Mouse (Mus musculus): ENCODE measurements around the gene C330007P06Rik. TPM values are rescaled to one million over a fixed set of nuclear protein-coding genes. Genes with fewer than 3 reads are reported as not detected.
A peak's percentile ranks its signal among the peaks of the same experiment; 100 is the strongest.

Gene C330007P06Rik
- total RNA-seq (2021) = 10 to 100 TPM; 15.7 to 17.4 TPM
- polyA plus RNA-seq (2012; rRNA removed) = 7.4 and 9.7 TPM in 2 replicates
- long read RNA-seq, transcript C330007P06Rik-202 (7 exons, 3,340 nt) = major isoform, 9 of 10 reads
- long read RNA-seq, partial matches to known transcripts = 1 of 10 reads
- long read RNA-seq, other reads (novel, unspliced or antisense) = 0 of 10 reads

DNA sequence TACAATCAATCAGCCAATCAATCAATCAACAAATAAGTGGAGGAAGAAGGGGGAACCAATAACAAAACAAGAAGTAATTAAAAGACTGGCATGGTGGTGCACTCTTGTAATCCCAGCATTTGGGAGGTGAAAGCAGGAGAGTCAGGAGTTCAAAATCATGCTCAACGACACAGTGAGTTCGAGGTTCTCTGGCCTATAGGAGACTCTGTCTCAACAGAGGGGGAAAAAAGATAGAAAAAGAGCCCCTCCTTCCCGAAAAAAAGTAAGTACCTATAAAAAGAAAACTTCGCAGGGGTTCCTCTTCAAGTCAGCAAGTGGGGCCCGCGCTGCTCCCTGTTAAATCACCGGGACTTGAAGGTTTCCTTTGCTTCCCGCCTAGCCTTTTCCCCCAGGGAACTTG is at the start of gene C330007P06Rik, which contains the start of gene Ube2a:
C330007P06Rik (minus strand) TSS at position 347 of the 400 bp plus-strand sequence.
Ube2a (plus strand) TSS at position 136 of the 400 bp plus-strand sequence.
- H3K36me3 ChIP-seq (ENCODE audit: control insufficient read depth, insufficient read depth, low read length) = no peaks in the 10 kb centered on the region
- intact Hi-C loops (cut with DNase I) = loop anchor here (5.0 kb wide), 1 partner anchor 34 kb away; no protein-coding TSS in a partner anchor
- H3K27me3 ChIP-seq (ENCODE audit: control insufficient read depth, insufficient read depth, low read length) = no peaks in the 10 kb centered on the region
- no peak for TF ChIP-seq EP300 (IDR thresholded peaks at IDR 0.05; ENCODE audit: insufficient read depth, low read depth, low read length)
- no peak for TF ChIP-seq POLR2A (IDR thresholded peaks at IDR 0.05; ENCODE audit: insufficient read depth, low read depth, low read length)
- no peak for TF ChIP-seq CTCF (IDR thresholded peaks at IDR 0.05)
- no peak for DNase-seq
- H3K9ac ChIP-seq (ENCODE audit: low read depth, low read length) = peak within 1 kb of the TSS; percentile 84
- peak within 1 kb of the TSS; percentile 78 for H3K4me3 ChIP-seq
- H3K27ac ChIP-seq = peak within 1 kb of the TSS; percentile 81
- WGBS = 9% methylated on average over 8 of the region's 8 CpGs
- peaks cover 2% of the 10 kb centered on the region; the same call in 1 of the 2 replicates for H3K4me1 ChIP-seq (ENCODE audit: control insufficient read depth, insufficient read depth, low read length)
- no peaks in the 10 kb centered on the region for H3K79me2 ChIP-seq (replicated peaks; ENCODE audit: control insufficient read depth, insufficient read depth, low read length)

GRCm38 (mm10) chrX:36921346-36921745 is 47.4 kb upstream of the C330007P06Rik start:
- Histone ChIP-seq H3K4me1 (ENCODE audit: control insufficient read depth, insufficient read depth, low read length) (no peaks in the 10 kb centered on the region; the same call in 1 of the 2 replicates), H3K4me3 (no peak overlapping the region), H3K27ac (no peak overlapping the region), H3K27me3 (ENCODE audit: control insufficient read depth, insufficient read depth, low read length) (no peaks in the 10 kb centered on the region), H3K9ac (ENCODE audit: low read depth, low read length) (no peak overlapping the region), H3K36me3 (ENCODE audit: control insufficient read depth, insufficient read depth, low read length) (no peaks in the 10 kb centered on the region), H3K79me2 (replicated peaks; ENCODE audit: control insufficient read depth, insufficient read depth, low read length) (no peaks in the 10 kb centered on the region)
- TF ChIP-seq EP300 (IDR thresholded peaks at IDR 0.05; ENCODE audit: insufficient read depth, low read depth, low read length) (no peak), POLR2A (IDR thresholded peaks at IDR 0.05; ENCODE audit: insufficient read depth, low read depth, low read length) (no peak), CTCF (IDR thresholded peaks at IDR 0.05) (no peak)
- DNase-seq = no peak
- intact Hi-C loops (cut with DNase I) = no loop called here
- WGBS = 65% methylated on average over 4 of the region's 4 CpGs

DNA sequence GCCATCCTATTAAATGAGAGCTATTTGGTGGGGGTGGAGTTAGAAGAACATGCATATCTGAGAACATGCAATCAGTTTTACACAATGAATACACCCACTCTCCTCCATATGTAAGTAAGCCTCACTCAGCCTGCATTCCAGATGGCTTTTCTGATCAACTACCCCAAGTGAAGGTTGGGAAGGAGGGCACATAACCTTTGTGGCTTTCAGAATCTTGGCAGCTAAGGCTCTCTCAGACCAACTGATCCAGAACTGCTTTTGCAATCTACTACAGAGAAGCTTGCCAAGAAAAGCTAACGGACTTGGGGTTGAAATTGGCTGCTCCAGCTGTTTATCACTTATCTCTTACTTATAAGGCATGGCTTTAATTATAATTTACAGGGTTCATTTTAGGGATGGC is 43.8 kb upstream of the C330007P06Rik start:
- Histone ChIP-seq H3K9ac (ENCODE audit: low read depth, low read length) (no peak overlapping the region), H3K4me3 (no peak overlapping the region), H3K36me3 (ENCODE audit: control insufficient read depth, insufficient read depth, low read length) (no peaks in the 10 kb centered on the region), H3K4me1 (ENCODE audit: control insufficient read depth, insufficient read depth, low read length) (no peaks in the 10 kb centered on the region; the same call in 1 of the 2 replicates), H3K27me3 (ENCODE audit: control insufficient read depth, insufficient read depth, low read length) (no peaks in the 10 kb centered on the region), H3K79me2 (replicated peaks; ENCODE audit: control insufficient read depth, insufficient read depth, low read length) (no peaks in the 10 kb centered on the region), H3K27ac (no peak overlapping the region)
- no peak for TF ChIP-seq CTCF (IDR thresholded peaks at IDR 0.05)
- TF ChIP-seq EP300 (IDR thresholded peaks at IDR 0.05; ENCODE audit: insufficient read depth, low read depth, low read length) = no peak
- no peak for TF ChIP-seq POLR2A (IDR thresholded peaks at IDR 0.05; ENCODE audit: insufficient read depth, low read depth, low read length)
- intact Hi-C loops (cut with DNase I) = no loop called here
- 32% methylated on average over 1 of the region's 1 CpGs for WGBS
- DNase-seq = no peak

DNA sequence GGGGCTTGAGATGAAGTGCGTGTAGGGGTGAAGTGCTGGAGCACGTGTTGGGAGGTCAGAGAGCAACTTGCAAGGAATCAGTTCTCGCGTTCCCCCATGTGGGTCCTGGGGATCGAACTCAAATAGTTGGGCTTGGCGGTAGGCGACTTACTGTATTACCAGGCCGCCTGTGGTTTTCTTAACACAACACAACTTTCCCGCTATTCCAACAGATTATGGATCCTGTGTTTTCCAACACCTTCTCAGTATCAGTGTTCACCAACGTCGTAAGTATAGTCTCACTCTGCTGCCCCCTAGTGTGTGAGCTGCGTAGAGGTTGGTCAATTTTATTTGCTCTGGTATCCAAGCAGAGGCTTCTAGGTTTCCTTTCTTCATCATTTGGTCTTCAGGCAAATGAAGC is 37.4 kb upstream of the C330007P06Rik start:
- peak; percentile 16 to 37 for DNase-seq
- no peak overlapping the region for H3K27ac ChIP-seq
- intact Hi-C loops (cut with DNase I) = loop anchor here (2.0 kb wide), 1 partner anchor 79 kb away; no protein-coding TSS in a partner anchor

DNA sequence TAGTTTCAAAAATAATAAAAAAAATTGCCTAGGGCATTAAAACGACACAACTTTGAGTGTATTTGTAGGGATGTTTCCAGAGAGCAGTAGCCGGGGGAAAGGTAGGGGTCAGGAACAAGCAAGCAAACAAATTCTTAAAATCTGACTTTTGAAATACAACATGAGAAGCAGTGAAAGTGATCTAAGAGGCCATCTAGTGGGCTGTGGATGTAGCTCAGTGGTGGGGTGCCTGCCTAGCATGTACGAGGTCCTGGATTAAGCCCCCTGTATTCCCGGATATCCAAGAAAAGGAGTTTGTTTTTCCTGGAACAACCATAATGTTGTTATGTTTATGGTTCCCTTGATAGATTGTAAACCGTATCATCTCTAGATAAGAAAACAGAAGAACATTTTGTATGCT is 32.6 kb upstream of the C330007P06Rik start:
- H3K4me1 ChIP-seq (ENCODE audit: control insufficient read depth, insufficient read depth, low read length) = no peaks in the 10 kb centered on the region; the same call in 1 of the 2 replicates
- intact Hi-C loops (cut with DNase I) = loop anchor here (5.0 to 10.0 kb wide), 2 partner anchors 34 to 142 kb away; partner anchors contain the start of genes C330007P06Rik and Ube2a
- no peaks in the 10 kb centered on the region for H3K79me2 ChIP-seq (replicated peaks; ENCODE audit: control insufficient read depth, insufficient read depth, low read length)
- no peaks in the 10 kb centered on the region for H3K27me3 ChIP-seq (ENCODE audit: control insufficient read depth, insufficient read depth, low read length)
- H3K36me3 ChIP-seq (ENCODE audit: control insufficient read depth, insufficient read depth, low read length) = no peaks in the 10 kb centered on the region
- no peak overlapping the region for H3K27ac ChIP-seq
- H3K9ac ChIP-seq (ENCODE audit: low read depth, low read length) = no peak overlapping the region
- H3K4me3 ChIP-seq = no peak overlapping the region
- peak; percentile 47 for TF ChIP-seq CTCF (IDR thresholded peaks at IDR 0.05)
- no peak for TF ChIP-seq POLR2A (IDR thresholded peaks at IDR 0.05; ENCODE audit: insufficient read depth, low read depth, low read length)
- WGBS = 25% methylated on average over 5 of the region's 5 CpGs
- DNase-seq = no peak

More for the DNA sequence above, 37.4 kb upstream of the C330007P06Rik start:
- Histone ChIP-seq H3K79me2 (replicated peaks; ENCODE audit: control insufficient read depth, insufficient read depth, low read length) (no peaks in the 10 kb centered on the region), H3K9ac (ENCODE audit: low read depth, low read length) (no peak overlapping the region), H3K27me3 (ENCODE audit: control insufficient read depth, insufficient read depth, low read length) (no peaks in the 10 kb centered on the region), H3K4me3 (no peak overlapping the region), H3K36me3 (ENCODE audit: control insufficient read depth, insufficient read depth, low read length) (no peaks in the 10 kb centered on the region), H3K4me1 (ENCODE audit: control insufficient read depth, insufficient read depth, low read length) (no peaks in the 10 kb centered on the region; the same call in 1 of the 2 replicates)
- WGBS = 38% methylated on average over 12 of the region's 12 CpGs
- TF ChIP-seq POLR2A (IDR thresholded peaks at IDR 0.05; ENCODE audit: insufficient read depth, low read depth, low read length) (no peak), EP300 (IDR thresholded peaks at IDR 0.05; ENCODE audit: insufficient read depth, low read depth, low read length) (no peak), CTCF (IDR thresholded peaks at IDR 0.05) (peak; percentile 77)

GRCm38 (mm10) chrX:36903115-36903768 is 29.3 kb upstream of the C330007P06Rik start:
- H3K4me1 ChIP-seq (ENCODE audit: control insufficient read depth, insufficient read depth, low read length) = no peaks in the 10 kb centered on the region
- no peaks in the 10 kb centered on the region for H3K36me3 ChIP-seq (ENCODE audit: control insufficient read depth, insufficient read depth, low read length)
- intact Hi-C loops (cut with DNase I) = loop anchor here (2.0 to 10.0 kb wide), 3 partner anchors 41 to 138 kb away; no protein-coding TSS in a partner anchor
- no peaks in the 10 kb centered on the region for H3K27me3 ChIP-seq (ENCODE audit: control insufficient read depth, insufficient read depth, low read length)
- no peaks in the 10 kb centered on the region for H3K79me2 ChIP-seq (replicated peaks; ENCODE audit: control insufficient read depth, insufficient read depth, low read length)
- peak; percentile 93 for DNase-seq
- H3K9ac ChIP-seq (ENCODE audit: low read depth, low read length) = peak overlapping the region; percentile 81
- peak overlapping the region; percentile 89 for H3K27ac ChIP-seq
- H3K4me3 ChIP-seq = peak overlapping the region; percentile 53
- 20% methylated on average over 31 of the region's 32 CpGs for WGBS
- peak; percentile 93 for TF ChIP-seq POLR2A (IDR thresholded peaks at IDR 0.05; ENCODE audit: insufficient read depth, low read depth, low read length)
- peak; percentile 36 for TF ChIP-seq CTCF (IDR thresholded peaks at IDR 0.05)
- peak; percentile 44; the same call in 1 of the 2 replicates for TF ChIP-seq EP300 (IDR thresholded peaks at IDR 0.05; ENCODE audit: insufficient read depth, low read depth, low read length)
